Mouse (Mus musculus): ENCODE measurements at regions not wholly inside any gene's neighbourhood (a gene's known extent, or its start where the extent isn't known, plus 50 kb on each side); places are given as distances from the start of the nearest gene placed in this dataset.
"Not testable (repeated sequence)": the region's sequence is repeated elsewhere in the genome, so short reads cannot be mapped to it uniquely, and the experiment has no call there.

- Histone ChIP-seq H3K27me3 (replicated peaks; ENCODE audit: control insufficient read depth, insufficient read depth, low read length) (no peaks in the 10 kb centered on the region), H3K9me3 (ENCODE audit: control insufficient read depth, low read length) (no peaks in the 10 kb centered on the region), H3K9ac (ENCODE audit: low read depth, low read length) (no peak overlapping the region), H3K4me1 (ENCODE audit: control insufficient read depth, insufficient read depth, low read length) (no peaks in the 10 kb centered on the region), H3K27ac (ENCODE audit: low read length) (no peak overlapping the region), H3K36me3 (ENCODE audit: control insufficient read depth, insufficient read depth, low read length) (no peaks in the 10 kb centered on the region), H3K4me3 (ENCODE audit: low read length) (no peak overlapping the region), H3K4me2 (ENCODE audit: low read depth, low read length) (no peak overlapping the region)
- WGBS, result 59% methylated on average over 3 of the region's 3 CpGs
- no peak for ATAC-seq
Observed at GRCm38 (mm10) chr4:4634646-4635045, 158.5 kb downstream of the Impad1 start.

DNA sequence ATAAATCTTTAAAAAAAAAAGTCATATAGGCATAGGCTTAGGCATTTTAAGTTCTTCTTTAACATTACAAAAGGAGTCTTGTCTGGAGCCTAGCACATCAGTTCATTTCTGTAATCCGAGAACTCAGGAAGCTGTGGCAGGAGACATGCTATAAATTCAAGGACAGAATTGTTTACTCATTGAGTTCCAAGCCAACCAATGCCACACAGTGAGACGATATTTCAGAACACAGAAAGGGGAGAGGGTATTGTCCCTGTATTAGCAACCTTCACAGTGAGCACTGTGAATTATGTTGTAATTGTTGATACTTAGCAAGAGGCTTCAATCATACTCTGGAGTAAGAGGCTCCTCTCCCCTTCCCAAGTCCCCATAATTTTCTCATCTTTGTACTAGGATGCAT lies 162.4 kb downstream of the Impad1 start:
- Histone ChIP-seq H3K9me3 (ENCODE audit: control insufficient read depth, low read length) (no peaks in the 10 kb centered on the region), H3K4me1 (ENCODE audit: control insufficient read depth, insufficient read depth, low read length) (no peaks in the 10 kb centered on the region), H3K27me3 (replicated peaks; ENCODE audit: control insufficient read depth, insufficient read depth, low read length) (no peaks in the 10 kb centered on the region), H3K27ac (ENCODE audit: low read length) (no peak overlapping the region), H3K4me2 (ENCODE audit: low read depth, low read length) (no peak overlapping the region), H3K36me3 (ENCODE audit: control insufficient read depth, insufficient read depth, low read length) (no peaks in the 10 kb centered on the region), H3K9ac (ENCODE audit: low read depth, low read length) (no peak overlapping the region), H3K4me3 (ENCODE audit: low read length) (no peak overlapping the region)
- no peak for ATAC-seq
- WGBS, result 32% methylated on average over 2 of the region's 2 CpGs

DNA sequence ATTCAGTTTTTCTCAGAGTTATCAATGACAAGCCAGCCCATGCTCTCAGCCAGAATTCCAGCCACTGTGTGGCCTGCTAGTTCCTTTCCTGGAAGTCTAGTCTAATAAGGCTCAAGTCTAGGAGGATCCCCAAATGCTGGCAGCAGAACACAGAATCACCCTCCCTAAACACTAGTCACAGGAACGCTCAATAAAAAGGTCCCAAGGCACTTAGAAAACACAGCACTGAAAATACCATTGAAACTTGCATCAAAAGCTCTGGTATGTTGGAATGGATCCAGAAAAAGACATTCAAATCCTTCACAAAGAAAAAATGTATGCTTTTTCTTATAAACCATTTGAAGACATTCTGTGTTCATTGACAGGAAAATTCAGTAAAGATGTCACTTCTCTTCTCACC lies 163.9 kb downstream of the Impad1 start:
- Histone ChIP-seq H3K27me3 (replicated peaks; ENCODE audit: control insufficient read depth, insufficient read depth, low read length) (no peaks in the 10 kb centered on the region), H3K27ac (ENCODE audit: low read length) (no peak overlapping the region), H3K4me2 (ENCODE audit: low read depth, low read length) (no peak overlapping the region), H3K4me3 (ENCODE audit: low read length) (no peak overlapping the region), H3K36me3 (ENCODE audit: control insufficient read depth, insufficient read depth, low read length) (no peaks in the 10 kb centered on the region), H3K4me1 (ENCODE audit: control insufficient read depth, insufficient read depth, low read length) (no peaks in the 10 kb centered on the region), H3K9me3 (ENCODE audit: control insufficient read depth, low read length) (no peaks in the 10 kb centered on the region), H3K9ac (ENCODE audit: low read depth, low read length) (no peak overlapping the region)
- WGBS, result 61% methylated on average over 1 of the region's 1 CpGs
- ATAC-seq, result no peak

DNA sequence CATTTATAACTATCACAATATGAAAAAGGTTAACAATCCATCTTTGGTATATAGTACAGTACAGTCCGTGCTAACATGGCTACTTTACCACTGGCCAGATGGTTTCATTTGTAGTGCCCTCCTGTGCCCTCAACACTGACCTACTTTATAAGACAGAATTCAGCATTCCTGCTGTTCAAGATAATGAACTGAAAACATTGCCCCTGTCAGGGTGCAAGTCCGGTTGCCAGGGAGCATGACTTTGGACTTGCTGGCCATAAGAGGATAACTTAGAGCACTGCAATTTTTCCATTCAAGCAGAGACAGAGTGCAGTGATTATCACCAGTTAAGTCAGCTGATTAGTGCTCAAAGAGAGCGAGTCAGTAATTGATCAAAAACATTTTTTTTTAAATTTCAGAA lies 169.3 kb downstream of the Impad1 start:
- H3K9ac ChIP-seq (ENCODE audit: low read depth, low read length), result no peak overlapping the region
- no peak overlapping the region for H3K4me2 ChIP-seq (ENCODE audit: low read depth, low read length)

DNA sequence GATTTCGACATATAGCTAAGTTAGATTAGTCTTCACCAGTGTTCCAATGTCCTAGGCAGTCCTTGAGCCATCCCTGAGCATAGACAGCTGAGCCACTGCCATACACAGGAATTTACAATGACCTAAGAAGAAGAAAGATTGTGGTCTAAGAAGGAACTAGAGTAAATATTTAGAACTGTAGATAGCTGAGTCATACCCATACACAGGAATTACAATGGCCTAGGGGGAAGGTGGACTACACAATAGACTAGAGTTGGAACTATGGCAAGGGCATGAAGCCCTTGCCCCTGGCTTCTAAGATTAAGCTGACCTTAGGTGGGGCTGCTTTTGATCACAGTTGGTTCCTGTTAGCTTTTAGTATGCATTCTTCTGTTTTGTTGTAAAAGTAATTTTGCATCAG lies 173.0 kb downstream of the Impad1 start:
- H3K36me3 ChIP-seq (ENCODE audit: control insufficient read depth, insufficient read depth, low read length); H3K4me3 ChIP-seq (ENCODE audit: low read length); ATAC-seq; H3K27ac ChIP-seq (ENCODE audit: low read length); H3K9ac ChIP-seq (ENCODE audit: low read depth, low read length); H3K4me2 ChIP-seq (ENCODE audit: low read depth, low read length); H3K4me1 ChIP-seq (ENCODE audit: control insufficient read depth, insufficient read depth, low read length); H3K9me3 ChIP-seq (ENCODE audit: control insufficient read depth, low read length); H3K27me3 ChIP-seq (replicated peaks; ENCODE audit: control insufficient read depth, insufficient read depth, low read length): not testable (repeated sequence)
- 82% methylated on average over 1 of the region's 1 CpGs for WGBS

More for the DNA sequence above, 169.3 kb downstream of the Impad1 start:
- Histone ChIP-seq H3K4me1 (ENCODE audit: control insufficient read depth, insufficient read depth, low read length) (no peaks in the 10 kb centered on the region), H3K4me3 (ENCODE audit: low read length) (no peak overlapping the region), H3K27ac (ENCODE audit: low read length) (no peak overlapping the region), H3K36me3 (ENCODE audit: control insufficient read depth, insufficient read depth, low read length) (no peaks in the 10 kb centered on the region), H3K9me3 (ENCODE audit: control insufficient read depth, low read length) (no peaks in the 10 kb centered on the region), H3K27me3 (replicated peaks; ENCODE audit: control insufficient read depth, insufficient read depth, low read length) (no peaks in the 10 kb centered on the region)
- no peak for ATAC-seq
- WGBS, result 78% methylated on average over 3 of the region's 3 CpGs

DNA sequence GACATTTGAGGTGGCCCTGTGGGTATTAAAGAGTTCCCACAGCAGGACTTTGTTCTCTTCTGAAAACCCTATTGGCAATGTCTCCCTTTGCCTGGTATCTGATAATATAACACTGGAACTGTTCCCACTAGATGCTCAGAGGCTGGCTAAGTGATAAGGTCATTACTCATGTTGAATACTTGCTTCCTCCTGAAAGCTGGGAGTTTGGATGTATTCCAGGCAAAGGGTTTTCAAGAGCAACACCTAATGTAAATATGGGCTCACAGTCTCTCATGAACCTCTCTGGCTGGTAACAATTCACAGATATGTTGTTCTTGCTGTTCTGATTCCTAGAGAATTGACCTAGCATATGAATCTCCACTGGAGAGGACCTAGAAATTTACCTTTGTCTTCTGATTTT lies 178.6 kb downstream of the Impad1 start:
- no peaks in the 10 kb centered on the region for H3K9me3 ChIP-seq (ENCODE audit: control insufficient read depth, low read length)
- H3K27me3 ChIP-seq (replicated peaks; ENCODE audit: control insufficient read depth, insufficient read depth, low read length), result no peaks in the 10 kb centered on the region
- no peak overlapping the region for H3K4me2 ChIP-seq (ENCODE audit: low read depth, low read length)
- no peak for ATAC-seq
- no peak overlapping the region for H3K4me3 ChIP-seq (ENCODE audit: low read length)
- H3K27ac ChIP-seq (ENCODE audit: low read length), result no peak overlapping the region
- H3K9ac ChIP-seq (ENCODE audit: low read depth, low read length), result no peak overlapping the region
- H3K36me3 ChIP-seq (ENCODE audit: control insufficient read depth, insufficient read depth, low read length), result no peaks in the 10 kb centered on the region
- H3K4me1 ChIP-seq (ENCODE audit: control insufficient read depth, insufficient read depth, low read length), result no peaks in the 10 kb centered on the region
